25 mouse cellular contexts compared by ENCODE assay signal in the genomic region with DNA sequence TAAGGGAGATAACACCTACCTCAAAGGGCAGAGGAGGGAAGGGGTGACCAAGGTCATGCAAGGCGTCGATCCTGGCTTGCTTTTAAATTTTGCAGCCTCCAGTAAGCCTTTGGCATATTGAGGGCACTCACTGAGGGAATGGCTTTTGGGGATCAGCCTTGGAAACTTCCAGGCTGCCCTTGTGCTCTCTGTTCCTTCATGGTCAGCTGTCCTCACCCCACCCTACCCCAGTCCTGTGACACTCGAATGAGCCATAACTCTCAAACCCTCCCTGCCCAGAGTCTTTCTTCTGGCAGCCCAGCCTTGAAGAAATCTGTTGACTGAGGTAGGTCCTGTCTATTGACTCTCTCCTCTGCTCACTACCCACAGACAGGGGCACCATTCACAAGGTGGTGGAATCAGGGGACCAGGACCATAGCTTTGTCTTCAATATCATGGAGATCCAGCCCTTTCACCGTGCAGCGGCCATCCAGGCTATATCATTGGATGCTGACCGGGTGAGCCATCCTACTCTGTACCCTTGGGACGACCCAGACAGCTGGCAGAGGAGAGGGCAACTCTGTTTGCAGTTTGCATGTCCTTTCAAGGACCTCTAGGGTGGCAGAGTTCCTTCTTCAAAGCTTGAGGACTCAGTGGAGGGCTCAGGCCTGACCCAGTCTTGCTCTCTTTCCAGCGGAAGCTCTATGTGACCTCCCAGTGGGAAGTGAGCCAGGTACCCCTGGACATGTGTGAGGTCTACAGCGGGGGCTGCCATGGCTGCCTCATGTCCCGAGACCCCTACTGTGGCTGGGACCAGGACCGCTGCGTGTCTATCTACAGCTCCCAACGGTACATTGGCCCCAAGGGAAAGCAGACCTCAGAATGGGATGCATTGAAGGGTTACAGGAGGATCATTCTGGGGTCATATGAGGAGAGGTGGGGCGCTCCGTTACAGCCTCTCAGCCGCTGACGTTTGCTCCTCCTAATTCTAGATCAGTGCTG. TPM values are rescaled to one million over a fixed set of nuclear protein-coding genes. Genes with fewer than 3 reads are reported as not detected.
DNase-seq lines count a peak whose midpoint lies in the region; ATAC-seq and TF ChIP-seq lines count a peak whose summit lies in the region.
"Had no signal": no experiment of that assay in that cellular context is flagged by ENCODE, and none has a peak within 500 bp of the region (broad histone marks: within the 10 kb centered on the region; RNA-seq: fewer than 3 reads in every experiment).

No protein-coding gene starts in this region.

- WGBS in intestine, embryonic 15.5 days, result 75% methylated on average over 17 of the region's 17 CpGs
- WGBS in intestine, postnatal 0 days, result 74% methylated on average over 17 of the region's 17 CpGs

- peak overlapping the region; percentile 72 for H3K27ac ChIP-seq in gastrocnemius, adult 2 months
- H3K27ac ChIP-seq in intestine, embryonic 15.5 days, result no peak overlapping the region
- no peak overlapping the region for H3K27ac ChIP-seq in intestine, postnatal 0 days (ENCODE audit: low read depth, low read length)
- H3K27ac ChIP-seq in cortical plate, adult 2 months (ENCODE audit: insufficient read depth, low read length), result peak overlapping the region; percentile 31; the same call in 1 of the 2 replicates
- H3K27ac ChIP-seq: forebrain, embryonic 13.5 days; hindbrain, embryonic 10.5 days; limb, embryonic 13.5 days; lung, embryonic 15.5 days had no signal

- no peaks in the 10 kb centered on the region for H3K36me3 ChIP-seq in intestine, embryonic 15.5 days
- H3K36me3 ChIP-seq in intestine, postnatal 0 days (ENCODE audit: control insufficient read depth, insufficient read depth), result peaks cover 59% of the 10 kb centered on the region
- H3K36me3 ChIP-seq: limb, embryonic 13.5 days; lung, embryonic 15.5 days had no signal

- no peak overlapping the region for H3K9ac ChIP-seq in intestine, embryonic 15.5 days
- no peak overlapping the region for H3K9ac ChIP-seq in intestine, postnatal 0 days (ENCODE audit: low read depth, low read length)
- H3K9ac ChIP-seq: forebrain, embryonic 13.5 days; hindbrain, embryonic 15.5 days; limb, embryonic 13.5 days; lung, embryonic 15.5 days had no signal

- H3K4me3 ChIP-seq in gastrocnemius, adult 2 months, result no peak overlapping the region
- H3K4me3 ChIP-seq in intestine, embryonic 15.5 days (replicated peaks), result no peak overlapping the region
- H3K4me3 ChIP-seq in intestine, postnatal 0 days (ENCODE audit: low read depth, low read length), result no peak overlapping the region
- H3K4me3 ChIP-seq in cortical plate, adult 2 months (ENCODE audit: insufficient read depth, low read length), result no peak overlapping the region
- H3K4me3 ChIP-seq: forebrain, embryonic 13.5 days; hindbrain, embryonic 10.5 days; hindbrain, embryonic 15.5 days; limb, embryonic 13.5 days; lung, embryonic 15.5 days; midbrain, embryonic 10.5 days had no signal

- intact Hi-C loops in gastrocnemius, adult 2 months (cut with DNase I), result no loop called here

- TF ChIP-seq CTCF in gastrocnemius, adult 2 months (IDR thresholded peaks at IDR 0.05), result no peak
- no peak for TF ChIP-seq CTCF in intestine, postnatal 0 days (IDR thresholded peaks at IDR 0.05; ENCODE audit: low read depth)
- no peak for TF ChIP-seq CTCF in cortical plate, adult 2 months (IDR thresholded peaks at IDR 0.05; ENCODE audit: extremely low read depth, insufficient read depth, low read length)

- H3K9me3 ChIP-seq in intestine, embryonic 15.5 days, result no peaks in the 10 kb centered on the region
- H3K9me3 ChIP-seq in intestine, postnatal 0 days (ENCODE audit: control insufficient read depth), result no peaks in the 10 kb centered on the region
- H3K9me3 ChIP-seq: forebrain, embryonic 13.5 days; hindbrain, embryonic 10.5 days; hindbrain, embryonic 15.5 days; limb, embryonic 13.5 days; lung, embryonic 15.5 days; midbrain, embryonic 10.5 days had no signal

- H3K4me2 ChIP-seq in intestine, embryonic 15.5 days (replicated peaks), result no peak overlapping the region
- no peak overlapping the region for H3K4me2 ChIP-seq in intestine, postnatal 0 days (replicated peaks; ENCODE audit: low read depth)
- H3K4me2 ChIP-seq: forebrain, embryonic 13.5 days; hindbrain, embryonic 15.5 days; limb, embryonic 13.5 days; liver, embryonic 11.5 days; lung, embryonic 15.5 days had no signal

- peak; percentile 69 for DNase-seq in adrenal gland, adult 2 months
- DNase-seq in adrenal gland, postnatal 4 days (ENCODE audit: low spot score in 2 of 2), result no peak
- no peak for DNase-seq in gastrocnemius, adult 2 months
- no peak for DNase-seq in gastrocnemius, adult 8-10 months (ENCODE audit: low spot score in 2 of 2)
- DNase-seq in urinary bladder, postnatal 36 days (ENCODE audit: low spot score in 2 of 2), result no peak
- DNase-seq: gastrocnemius, postnatal 36 days; kidney, adult 9 months; kidney, postnatal 10 days; layer of hippocampus, adult 9-11 months; right cerebral cortex, postnatal 25 days; spleen, adult 18-20 months; thymus, adult 18-20 months; thymus, postnatal 25 days had no signal

- peak; percentile 37; the same call in 1 of the 2 replicates for ATAC-seq in intestine, embryonic 15.5 days
- no peak for ATAC-seq in intestine, postnatal 0 days
- ATAC-seq: forebrain, embryonic 13.5 days; inflammation-experienced regulatory T-cells, adult 6 months; midbrain, embryonic 16.5 days had no signal

- no peaks in the 10 kb centered on the region for H3K27me3 ChIP-seq in intestine, embryonic 15.5 days (replicated peaks)
- no peaks in the 10 kb centered on the region for H3K27me3 ChIP-seq in intestine, postnatal 0 days (replicated peaks; ENCODE audit: control insufficient read depth, insufficient read depth, low read length)
- H3K27me3 ChIP-seq: forebrain, embryonic 13.5 days; hindbrain, embryonic 15.5 days; limb, embryonic 13.5 days; lung, embryonic 15.5 days had no signal

- H3K4me1 ChIP-seq in intestine, embryonic 15.5 days (replicated peaks), result peaks cover 17% of the 10 kb centered on the region; the same call in 1 of the 2 replicates
- H3K4me1 ChIP-seq in intestine, postnatal 0 days (replicated peaks; ENCODE audit: control insufficient read depth, insufficient read depth, low read length), result no peaks in the 10 kb centered on the region
- H3K4me1 ChIP-seq in cortical plate, adult 2 months (ENCODE audit: control insufficient read depth, insufficient read depth, low read length), result peaks cover 4% of the 10 kb centered on the region; the same call in 1 of the 2 replicates
- H3K4me1 ChIP-seq: forebrain, embryonic 13.5 days had no signal

- TF ChIP-seq POLR2A in cortical plate, adult 2 months (IDR thresholded peaks at IDR 0.05; ENCODE audit: extremely low read depth, insufficient read depth, low read length), result no peak

RNA-seq across cellular contexts. Expression of a gene that starts 20.3 kb away (rescaled TPM):
- 10 to 100 TPM in 1 of 2 experiments, 1 to 10 TPM in 1; 8.2 to 17.0 TPM for total RNA-seq in adrenal gland, adult 2 months (2021)
- 54.9 and 59.4 TPM in 2 replicates for polyA plus RNA-seq in adrenal gland, adult 2 months (2012; rRNA removed)
- total RNA-seq in adrenal gland, postnatal 4 days (2021), result 10 to 100 TPM; 15.1 to 16.1 TPM
- total RNA-seq in gastrocnemius, adult 2 months (2021), result 10 to 100 TPM in 1 of 2 experiments, 1 to 10 TPM in 1; 9.0 to 14.4 TPM
- total RNA-seq in gastrocnemius, adult 8-10 months (2022), result 10 to 100 TPM in 1 of 4 experiments, 1 to 10 TPM in 3; 5.9 to 11.0 (median 7.8) TPM
- polyA plus RNA-seq in intestine, embryonic 15.5 days (2015; fragmentation: Nextera tagmentation; extraction: Ambion mirVana), result 0.58 and 0.89 TPM in 2 replicates
- polyA plus RNA-seq in intestine, postnatal 0 days (2015; fragmentation: Nextera tagmentation; extraction: Ambion mirVana), result 6.9 and 7.1 TPM in 2 replicates
- polyA plus RNA-seq in cortical plate, adult 2 months (2012; rRNA removed), result 147 and 154 TPM in 2 replicates

RNA-seq across cellular contexts. Expression of a gene that starts 46.0 kb away (rescaled TPM):
- total RNA-seq in adrenal gland, adult 2 months (2021), result 1,000 to 10,000 TPM; 6,621 to 7,422 TPM
- polyA plus RNA-seq in adrenal gland, adult 2 months (2012; rRNA removed), result 1,463 and 1,873 TPM in 2 replicates
- 1,000 to 10,000 TPM; 2,307 to 2,341 TPM for total RNA-seq in adrenal gland, postnatal 4 days (2021)
- total RNA-seq in gastrocnemius, adult 2 months (2021), result under 1 TPM in 1 of 2 experiments, not detected in 1; 0.10 TPM
- total RNA-seq in gastrocnemius, adult 8-10 months (2022), result 1 to 10 TPM in 1 of 4 experiments, under 1 TPM in 1, not detected in 2; 0.27 to 1.3 TPM
- polyA plus RNA-seq in intestine, embryonic 15.5 days (2015; fragmentation: Nextera tagmentation; extraction: Ambion mirVana), result 9.3 and 22.1 TPM in 2 replicates
- 4.4 and 7.8 TPM in 2 replicates for polyA plus RNA-seq in intestine, postnatal 0 days (2015; fragmentation: Nextera tagmentation; extraction: Ambion mirVana)
- polyA plus RNA-seq in cortical plate, adult 2 months (2012; rRNA removed), result 8.3 and 9.0 TPM in 2 replicates
- total RNA-seq: gastrocnemius, postnatal 36 days had no signal
- polyA plus RNA-seq: hindbrain, embryonic 10.5 days; liver, embryonic 11.5 days had no signal

RNA-seq across cellular contexts. Expression of a gene that starts 49.4 kb away (rescaled TPM):
- total RNA-seq in adrenal gland, adult 2 months (2021), result 10 to 100 TPM; 73.9 to 81.5 TPM
- 273 and 305 TPM in 2 replicates for polyA plus RNA-seq in adrenal gland, adult 2 months (2012; rRNA removed)
- 10 to 100 TPM; 78.8 to 85.3 TPM for total RNA-seq in adrenal gland, postnatal 4 days (2021)
- 10 to 100 TPM; 81.3 to 82.1 TPM for total RNA-seq in gastrocnemius, adult 2 months (2021)
- total RNA-seq in gastrocnemius, adult 8-10 months (2022), result 10 to 100 TPM; 85.4 to 92.1 (median 90.3) TPM
- 89.0 and 91.1 TPM in 2 replicates for polyA plus RNA-seq in intestine, embryonic 15.5 days (2015; fragmentation: Nextera tagmentation; extraction: Ambion mirVana)
- polyA plus RNA-seq in intestine, postnatal 0 days (2015; fragmentation: Nextera tagmentation; extraction: Ambion mirVana), result 77.1 and 80.7 TPM in 2 replicates
- polyA plus RNA-seq in cortical plate, adult 2 months (2012; rRNA removed), result 144 and 145 TPM in 2 replicates

Comparison
In these comparisons a context has a peak if more than half of its experiments do, and no peak if none do; other contexts are left out.
1. H3K27ac ChIP-seq: peak in gastrocnemius, adult 2 months (single experiment) and cortical plate, adult 2 months (single experiment); none in intestine, embryonic 15.5 days (single experiment) and intestine, postnatal 0 days (single experiment).
2. RNA of a gene that starts 46.0 kb away (total RNA-seq): 6,621 to 7,422 TPM in adrenal gland, adult 2 months and 2,307 to 2,341 TPM in adrenal gland, postnatal 4 days; 0.27 to 1.3 TPM in gastrocnemius, adult 8-10 months and 0.10 TPM in gastrocnemius, adult 2 months; every median in the first group is over 1,000 times any median in the second.